Mouse (Mus musculus): ENCODE measurements around the gene Mdk. TPM values are rescaled to one million over a fixed set of nuclear protein-coding genes. Genes with fewer than 3 reads are reported as not detected.

Mdk gene
- polyA plus RNA-seq, 1 experiment, result 156 TPM

GRCm38 (mm10) chr2:91925442-91925841 is 6.7 kb downstream of the Mdk start:
- H3K9me3 ChIP-seq (replicated peaks; ENCODE audit: control insufficient read depth, insufficient read depth, low read length, poor library complexity, severe bottlenecking), result no peaks in the 10 kb centered on the region
- peaks cover 6% of the 10 kb centered on the region for H3K4me1 ChIP-seq (ENCODE audit: control insufficient read depth, insufficient read depth, low read length)
- H3K27me3 ChIP-seq (ENCODE audit: control insufficient read depth, insufficient read depth, low read length, poor library complexity, severe bottlenecking), result peaks cover 9% of the 10 kb centered on the region; the same call in 1 of the 2 replicates
- no peak overlapping the region for H3K9ac ChIP-seq (ENCODE audit: low read depth, poor library complexity, severe bottlenecking)
- no peaks in the 10 kb centered on the region for H3K36me3 ChIP-seq (ENCODE audit: control insufficient read depth, insufficient read depth, low read length, poor library complexity, severe bottlenecking)
- TF ChIP-seq POLR2A (IDR thresholded peaks at IDR 0.05; ENCODE audit: insufficient read depth, low read length) (no peak), EP300 (IDR thresholded peaks at IDR 0.05; ENCODE audit: insufficient read depth, low read depth, low read length) (no peak), CTCF (IDR thresholded peaks at IDR 0.05; ENCODE audit: low read depth, low read length) (no peak)
- no peak overlapping the region for H3K27ac ChIP-seq (ENCODE audit: insufficient read depth, low read length)
- H3K4me3 ChIP-seq (ENCODE audit: low read depth, low read length), result no peak overlapping the region

GRCm38 (mm10) chr2:91924726-91925125 is 7.4 kb downstream of the Mdk start:
- Histone ChIP-seq H3K4me1 (ENCODE audit: control insufficient read depth, insufficient read depth, low read length) (peaks cover 6% of the 10 kb centered on the region), H3K27ac (ENCODE audit: insufficient read depth, low read length) (no peak overlapping the region), H3K36me3 (ENCODE audit: control insufficient read depth, insufficient read depth, low read length, poor library complexity, severe bottlenecking) (no peaks in the 10 kb centered on the region), H3K4me3 (ENCODE audit: low read depth, low read length) (no peak overlapping the region), H3K9ac (ENCODE audit: low read depth, poor library complexity, severe bottlenecking) (no peak overlapping the region), H3K27me3 (ENCODE audit: control insufficient read depth, insufficient read depth, low read length, poor library complexity, severe bottlenecking) (peaks cover 9% of the 10 kb centered on the region; the same call in 1 of the 2 replicates), H3K9me3 (replicated peaks; ENCODE audit: control insufficient read depth, insufficient read depth, low read length, poor library complexity, severe bottlenecking) (no peaks in the 10 kb centered on the region)
- TF ChIP-seq CTCF (IDR thresholded peaks at IDR 0.05; ENCODE audit: low read depth, low read length) (no peak), POLR2A (IDR thresholded peaks at IDR 0.05; ENCODE audit: insufficient read depth, low read length) (no peak), EP300 (IDR thresholded peaks at IDR 0.05; ENCODE audit: insufficient read depth, low read depth, low read length) (no peak)

- Histone ChIP-seq H3K4me1 (ENCODE audit: control insufficient read depth, insufficient read depth, low read length) (peaks cover 2% of the 10 kb centered on the region), H3K9ac (ENCODE audit: low read depth, poor library complexity, severe bottlenecking) (peak overlapping the region; percentile 53; the same call in 1 of the 2 replicates), H3K36me3 (ENCODE audit: control insufficient read depth, insufficient read depth, low read length, poor library complexity, severe bottlenecking) (no peaks in the 10 kb centered on the region), H3K4me3 (ENCODE audit: low read depth, low read length) (peak overlapping the region; percentile 67), H3K27me3 (ENCODE audit: control insufficient read depth, insufficient read depth, low read length, poor library complexity, severe bottlenecking) (peaks cover 9% of the 10 kb centered on the region; the same call in 1 of the 2 replicates), H3K27ac (ENCODE audit: insufficient read depth, low read length) (no peak overlapping the region), H3K9me3 (replicated peaks; ENCODE audit: control insufficient read depth, insufficient read depth, low read length, poor library complexity, severe bottlenecking) (no peaks in the 10 kb centered on the region)
- TF ChIP-seq POLR2A (IDR thresholded peaks at IDR 0.05; ENCODE audit: insufficient read depth, low read length) (no peak), CTCF (IDR thresholded peaks at IDR 0.05; ENCODE audit: low read depth, low read length) (peak; percentile 82), EP300 (IDR thresholded peaks at IDR 0.05; ENCODE audit: insufficient read depth, low read depth, low read length) (0 out of 2 replicates have a peak, but pooled peaks have one; percentile 24)
Observed at GRCm38 (mm10) chr2:91923415-91924337, 8.4 kb downstream of the Mdk start.

- Histone ChIP-seq H3K4me1 (ENCODE audit: control insufficient read depth, insufficient read depth, low read length) (peaks cover 2% of the 10 kb centered on the region), H3K36me3 (ENCODE audit: control insufficient read depth, insufficient read depth, low read length, poor library complexity, severe bottlenecking) (no peaks in the 10 kb centered on the region), H3K27me3 (ENCODE audit: control insufficient read depth, insufficient read depth, low read length, poor library complexity, severe bottlenecking) (peaks cover 9% of the 10 kb centered on the region; the same call in 1 of the 2 replicates), H3K27ac (ENCODE audit: insufficient read depth, low read length) (no peak overlapping the region), H3K9me3 (replicated peaks; ENCODE audit: control insufficient read depth, insufficient read depth, low read length, poor library complexity, severe bottlenecking) (no peaks in the 10 kb centered on the region), H3K9ac (ENCODE audit: low read depth, poor library complexity, severe bottlenecking) (peak overlapping the region; percentile 53), H3K4me3 (ENCODE audit: low read depth, low read length) (peak overlapping the region; percentile 67)
- TF ChIP-seq EP300 (IDR thresholded peaks at IDR 0.05; ENCODE audit: insufficient read depth, low read depth, low read length) (no peak), POLR2A (IDR thresholded peaks at IDR 0.05; ENCODE audit: insufficient read depth, low read length) (no peak), CTCF (IDR thresholded peaks at IDR 0.05; ENCODE audit: low read depth, low read length) (no peak)
Observed at GRCm38 (mm10) chr2:91922586-91923414, 9.3 kb downstream of the Mdk start.

- H3K36me3 ChIP-seq (ENCODE audit: control insufficient read depth, insufficient read depth, low read length, poor library complexity, severe bottlenecking), result no peaks in the 10 kb centered on the region
- H3K9me3 ChIP-seq (replicated peaks; ENCODE audit: control insufficient read depth, insufficient read depth, low read length, poor library complexity, severe bottlenecking), result no peaks in the 10 kb centered on the region
- TF ChIP-seq CTCF (IDR thresholded peaks at IDR 0.05; ENCODE audit: low read depth, low read length), result peak; percentile 53
- no peak for TF ChIP-seq POLR2A (IDR thresholded peaks at IDR 0.05; ENCODE audit: insufficient read depth, low read length)
- H3K9ac ChIP-seq (ENCODE audit: low read depth, poor library complexity, severe bottlenecking), result peak overlapping the region; percentile 53
- peaks cover 2% of the 10 kb centered on the region for H3K4me1 ChIP-seq (ENCODE audit: control insufficient read depth, insufficient read depth, low read length)
- H3K4me3 ChIP-seq (ENCODE audit: low read depth, low read length), result peak overlapping the region; percentile 67
- H3K27ac ChIP-seq (ENCODE audit: insufficient read depth, low read length), result no peak overlapping the region
- H3K27me3 ChIP-seq (ENCODE audit: control insufficient read depth, insufficient read depth, low read length, poor library complexity, severe bottlenecking), result peaks cover 9% of the 10 kb centered on the region; the same call in 1 of the 2 replicates
Observed at GRCm38 (mm10) chr2:91921790-91922570, 10.1 kb downstream of the Mdk start.
